Mouse (Mus musculus) testis, postnatal 10 days (tissue): ENCODE data around the gene Rpn2.

Experiments
- DNase-seq: peaks from one replicate; pipeline ENCODE4 v3.0.0; 2021; ENCODE audit warnings: low spot score

Gene Rpn2

DNA sequence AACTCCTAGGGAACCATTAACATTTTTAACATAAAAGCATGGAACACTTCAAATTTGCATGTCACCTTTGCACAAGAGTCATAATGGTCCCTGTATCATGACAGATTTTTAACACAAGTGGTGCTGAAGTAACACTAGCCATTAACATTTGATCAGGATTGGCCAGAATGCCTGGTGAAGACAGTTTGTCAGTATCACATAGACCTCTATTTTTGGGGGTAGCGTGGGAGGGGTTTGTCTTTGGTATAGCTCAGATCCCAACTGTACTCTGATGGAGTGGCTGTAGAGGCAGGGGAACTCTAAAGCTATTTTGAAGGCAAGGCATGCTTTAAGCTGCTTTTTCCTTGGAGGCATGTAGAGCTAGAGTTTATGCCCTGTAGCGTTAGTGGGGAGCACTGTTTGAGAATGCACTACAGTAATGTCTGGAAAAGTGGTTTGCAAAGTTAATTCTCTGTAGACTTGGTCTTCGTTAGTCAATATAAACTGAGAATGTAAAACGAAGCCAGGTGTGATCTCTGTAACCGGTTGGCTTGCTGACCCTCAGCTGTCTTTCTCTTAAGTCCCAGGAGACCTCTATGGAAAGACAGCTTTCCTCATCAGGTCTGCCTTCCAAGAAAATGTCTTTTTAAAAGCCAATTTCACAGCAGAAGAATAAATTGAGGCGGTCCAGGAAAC is 32.3 kb downstream of the Rpn2 start:
- no peak for DNase-seq

DNA sequence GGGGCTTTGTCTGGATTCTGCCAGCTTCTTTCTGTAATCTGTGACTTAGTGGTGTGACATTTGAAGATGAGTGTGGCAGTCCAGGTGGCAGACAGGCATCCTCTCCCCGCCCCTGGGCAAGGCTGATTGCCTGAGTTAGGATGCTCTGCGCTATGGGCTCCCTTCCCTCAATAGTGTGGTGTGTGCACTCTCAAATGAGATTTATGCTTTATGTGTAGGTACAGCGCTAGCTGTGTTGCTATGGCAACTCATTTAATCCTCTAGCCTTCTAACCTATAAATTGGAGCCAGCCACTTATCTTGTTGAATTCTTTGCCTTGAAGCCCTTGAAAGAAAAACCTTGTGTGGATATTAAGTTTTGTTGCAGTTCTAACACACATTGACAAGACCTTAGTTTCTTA is 34.9 kb downstream of the Rpn2 start:
- no peak for DNase-seq

DNA sequence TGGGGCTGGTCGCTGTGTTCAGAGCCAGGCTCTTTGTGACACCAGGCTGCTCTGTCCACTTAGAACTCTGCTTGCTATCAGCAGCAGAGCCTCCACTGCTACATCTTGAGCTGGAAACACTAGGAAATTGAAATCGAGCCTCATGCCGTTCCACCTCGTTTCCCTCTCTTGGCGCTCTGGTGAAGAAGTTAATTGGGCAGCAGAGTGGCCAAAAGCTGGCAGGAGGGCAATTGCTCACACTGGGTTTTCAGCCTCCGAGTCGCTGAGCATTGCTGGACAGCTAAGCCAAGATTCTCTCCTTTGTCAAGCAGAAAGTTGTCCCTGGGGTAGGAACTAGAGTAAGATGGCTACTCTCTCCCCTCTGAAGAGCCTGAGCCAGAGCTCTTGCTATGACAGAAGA is 35.5 kb downstream of the Rpn2 start:
- no peak for DNase-seq

GRCm38 (mm10) chr2:157315486-157315885 is 36.7 kb downstream of the Rpn2 start:
- no peak for DNase-seq

DNA sequence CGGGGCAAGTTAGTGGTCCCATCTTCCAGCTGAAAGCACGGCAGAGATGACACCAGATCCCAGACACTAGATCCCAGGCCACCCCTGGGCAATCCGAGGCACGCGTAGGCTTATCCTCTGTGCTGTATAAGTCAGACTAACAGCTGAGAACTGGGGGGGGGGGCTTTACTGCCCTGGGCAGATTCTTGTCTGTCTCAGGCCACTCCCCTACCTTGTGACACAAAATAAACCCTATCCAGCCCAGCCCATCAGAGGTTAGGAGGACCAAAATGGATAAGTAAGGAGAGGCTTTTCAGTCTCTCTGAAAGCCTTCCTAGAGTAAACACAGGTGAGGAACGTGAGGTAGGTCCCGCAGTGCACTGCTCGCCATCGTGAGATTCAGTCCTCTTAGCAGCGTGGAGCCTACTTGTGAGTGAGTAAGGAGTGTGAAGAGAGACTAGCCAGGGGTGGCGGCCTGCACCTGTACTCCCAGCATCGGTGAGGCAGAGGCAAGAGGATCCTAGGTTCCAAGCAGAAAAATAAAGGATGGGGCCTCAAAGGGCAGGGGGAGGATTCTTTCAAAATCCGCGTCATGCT is 37.6 kb downstream of the Rpn2 start:
- DNase-seq: no peak

DNA sequence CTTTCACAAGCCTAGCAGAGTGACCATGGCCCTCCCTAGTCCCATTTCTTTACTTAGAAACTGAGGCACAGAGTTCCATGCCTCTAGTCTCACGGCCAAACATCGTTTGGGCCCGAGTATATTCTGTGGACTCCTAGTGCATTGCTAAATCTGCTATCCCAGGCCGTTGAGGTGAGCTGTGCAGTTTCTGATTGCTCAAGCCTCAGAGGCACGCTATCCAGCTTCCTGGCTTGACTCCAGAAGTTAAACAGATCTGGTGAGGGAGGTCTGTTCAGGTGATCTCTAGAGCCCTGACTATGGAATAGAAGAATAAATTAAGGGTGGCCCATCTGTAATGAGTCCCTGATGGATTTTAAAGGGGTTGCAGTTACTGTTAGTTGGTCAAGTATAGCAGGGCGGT is 38.4 kb downstream of the Rpn2 start:
- no peak for DNase-seq

GRCm38 (mm10) chr2:157320135-157320534 is 41.3 kb downstream of the Rpn2 start:
- DNase-seq: no peak

GRCm38 (mm10) chr2:157320886-157321285 is 42.1 kb downstream of the Rpn2 start:
- DNase-seq: no peak

GRCm38 (mm10) chr2:157322029-157322766 is 43.4 kb downstream of the Rpn2 start:
- DNase-seq: no peak

DNA sequence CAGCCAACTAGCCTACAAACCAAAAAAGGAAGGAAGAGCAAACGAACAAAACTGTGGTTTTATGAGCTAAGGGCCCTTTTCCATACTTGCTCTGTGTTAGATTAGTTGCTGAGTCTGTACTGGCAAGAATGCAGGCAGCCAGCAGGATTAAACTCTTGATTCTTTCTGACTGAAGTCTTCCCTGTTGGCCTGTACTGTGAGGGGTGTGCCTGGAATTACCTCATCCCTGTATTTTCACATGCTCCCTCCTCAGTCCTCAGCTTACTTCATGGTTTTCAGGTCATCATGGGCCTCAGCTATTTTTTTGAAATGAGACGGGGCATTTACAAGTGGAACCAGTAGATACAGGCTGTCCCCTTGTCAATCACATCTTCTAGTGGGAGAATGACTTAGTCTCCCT is 46.4 kb downstream of the Rpn2 start:
- DNase-seq: no peak

DNA sequence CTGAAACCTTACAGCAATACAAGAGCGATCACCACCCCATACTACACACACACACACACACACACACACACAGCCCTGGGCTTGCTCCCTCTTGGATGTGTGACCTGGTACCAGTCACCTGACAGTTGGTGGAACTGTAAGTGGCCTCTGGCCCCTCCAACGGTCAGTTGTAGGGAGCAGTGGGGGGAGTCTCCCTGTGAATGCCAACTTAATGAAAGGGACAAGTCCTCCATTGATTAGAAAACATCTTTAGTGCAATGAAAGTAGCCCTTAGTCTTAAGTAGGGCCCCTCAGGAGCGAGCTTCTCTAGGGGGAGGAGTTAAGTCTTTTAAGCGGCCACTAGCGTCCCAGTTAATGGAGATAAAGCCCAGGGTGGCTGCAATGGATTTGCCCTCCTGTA is 49.3 kb downstream of the Rpn2 start:
- DNase-seq: no peak

GRCm38 (mm10) chr2:157328570-157328969 is 49.8 kb downstream of the Rpn2 start:
- DNase-seq: no peak

- no peak for DNase-seq
Observed at GRCm38 (mm10) chr2:157332059-157332458, 53.2 kb downstream of the Rpn2 start.

DNA sequence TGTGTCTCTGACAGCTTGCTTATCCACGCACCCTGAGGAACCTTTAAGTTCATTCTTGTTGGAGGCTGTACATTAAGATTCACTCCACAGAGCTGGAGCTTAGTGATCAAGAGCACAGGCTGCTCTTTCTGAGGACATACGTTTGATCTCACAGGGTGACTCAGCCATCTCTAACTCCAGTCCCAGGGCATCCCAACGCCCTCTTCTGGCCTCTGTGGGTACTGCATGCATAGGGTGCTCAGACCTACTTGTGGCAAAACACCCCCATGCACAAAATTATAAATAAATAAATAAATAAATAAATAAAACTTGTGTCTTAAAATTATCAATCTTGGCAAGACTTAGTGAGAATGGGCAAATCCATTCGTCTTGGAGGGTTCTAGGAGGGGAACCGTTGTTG is 59.8 kb downstream of the Rpn2 start:
- peak; percentile 84 for DNase-seq

- DNase-seq: no peak
Observed at GRCm38 (mm10) chr2:157339532-157339931, 60.7 kb downstream of the Rpn2 start.

DNA sequence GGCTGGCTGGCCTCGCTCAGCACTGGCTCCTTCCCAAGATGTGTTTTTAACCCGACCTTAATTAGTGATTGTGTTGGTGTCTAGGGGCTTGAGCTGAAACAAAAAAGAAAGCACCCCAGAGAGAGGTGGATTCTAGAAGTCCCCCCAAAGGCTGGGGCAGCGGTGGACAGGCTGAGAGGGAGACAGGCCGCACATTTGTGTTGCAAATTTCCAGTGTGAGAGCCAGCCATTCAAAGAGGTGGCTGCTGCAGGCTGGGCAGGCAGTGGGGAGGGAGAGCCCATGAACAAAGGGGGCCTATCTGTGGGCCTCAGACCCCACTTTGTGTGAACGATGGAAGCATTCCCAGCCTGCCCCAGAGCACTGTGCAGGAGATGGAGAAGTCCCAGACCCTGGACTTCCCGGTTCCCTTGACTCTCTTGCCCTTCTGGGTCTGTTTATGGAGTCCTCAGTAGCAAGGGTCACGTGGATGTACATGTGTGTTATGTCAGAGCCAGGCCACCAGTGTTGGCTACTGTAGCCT is 61.5 kb downstream of the Rpn2 start:
- DNase-seq: no peak

GRCm38 (mm10) chr2:157341554-157342270 is 62.9 kb downstream of the Rpn2 start:
- peak; percentile 88 for DNase-seq

DNA sequence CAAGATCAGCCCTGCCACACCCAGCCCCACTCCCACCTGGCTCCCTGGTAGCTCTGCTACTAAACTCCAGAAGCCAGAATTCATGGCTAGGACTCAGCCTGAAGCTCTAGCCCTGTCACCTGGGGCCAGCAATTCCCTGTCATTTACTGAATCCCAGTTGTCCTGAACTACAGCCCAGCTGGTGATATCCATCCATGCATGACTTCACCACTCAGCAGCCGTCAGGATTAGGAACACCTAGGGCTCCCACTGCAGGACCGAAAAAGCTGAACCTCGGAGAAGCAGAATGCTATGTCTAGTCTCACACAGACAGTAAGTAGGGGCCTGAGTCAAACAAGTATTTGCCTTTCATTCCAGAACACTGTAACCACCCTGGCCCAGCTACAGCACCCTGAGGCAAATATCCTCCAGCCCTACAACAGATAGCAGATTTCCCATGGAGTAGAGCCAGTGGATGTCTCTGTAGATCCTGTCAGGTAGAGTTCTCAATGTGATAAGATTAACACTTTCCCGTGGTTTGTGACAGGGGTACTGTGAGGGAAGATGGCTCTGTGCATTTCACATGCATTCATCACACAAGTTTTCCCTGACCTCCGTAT is 63.6 kb downstream of the Rpn2 start:
- DNase-seq: no peak

DNA sequence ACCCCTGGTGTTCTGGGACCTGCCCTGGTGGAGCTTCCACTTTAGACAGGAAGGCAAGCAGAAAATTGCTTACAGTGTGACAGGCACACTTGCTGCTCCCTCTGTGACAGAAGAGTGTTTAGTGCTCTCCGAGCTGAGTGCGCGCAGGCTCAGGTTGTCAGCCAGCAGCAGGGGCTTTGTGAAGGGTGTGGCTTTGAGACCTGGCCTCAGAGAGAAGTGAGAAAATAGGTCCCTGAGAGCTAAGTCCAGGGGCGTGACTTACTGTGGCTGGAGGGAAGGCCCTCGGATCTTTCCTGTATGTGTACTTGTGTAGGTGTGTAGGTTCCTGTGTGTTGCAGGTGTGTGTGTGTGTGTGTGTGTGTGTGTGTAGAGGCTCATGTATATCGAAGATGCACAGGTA is 64.5 kb downstream of the Rpn2 start:
- DNase-seq: no peak

DNA sequence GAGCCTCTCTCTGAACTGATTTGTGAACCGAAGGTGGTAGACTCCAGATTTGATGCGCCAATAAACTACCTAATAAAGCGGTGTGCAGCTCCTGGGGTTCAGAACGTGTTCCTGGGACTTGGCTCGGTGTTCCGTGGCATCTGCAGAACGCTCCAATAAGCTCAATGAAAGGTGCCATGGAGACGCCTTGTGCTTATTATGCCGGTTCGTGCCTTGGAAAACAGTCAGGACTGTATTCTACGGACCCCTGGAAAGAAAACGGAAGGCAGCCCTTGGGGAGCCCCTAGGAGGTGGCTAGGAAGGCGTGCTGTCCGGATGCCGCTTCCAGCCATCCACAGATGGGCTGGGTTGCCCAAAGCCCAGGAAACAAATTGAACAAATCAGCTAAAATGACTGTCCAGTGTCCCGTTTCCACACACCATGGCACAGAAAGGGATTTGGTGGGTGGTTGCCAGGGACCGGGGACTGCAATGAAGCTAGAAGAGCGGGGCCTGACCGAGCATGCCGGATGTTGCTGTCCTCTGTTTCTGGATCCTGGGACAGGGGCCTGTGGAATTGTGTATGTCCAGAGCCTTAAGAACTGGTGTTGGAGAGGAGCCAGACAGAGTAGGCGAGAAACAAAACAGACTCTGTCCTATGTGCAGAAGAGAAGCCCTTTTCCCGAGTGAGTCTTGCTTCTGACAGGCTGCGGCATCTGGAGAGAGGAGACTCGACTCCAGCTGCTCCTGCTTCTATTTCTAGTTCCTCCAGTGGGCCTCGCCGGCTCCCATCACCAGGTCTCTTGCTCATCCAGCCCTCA is 68.7 kb downstream of the Rpn2 start, which contains the start of gene Ghrh:
Gene Ghrh (minus strand): TSS at position 146 of the 799 bp plus-strand sequence.
- no peak for DNase-seq

- no peak for DNase-seq
Observed at GRCm38 (mm10) chr2:157349121-157349778, 70.4 kb downstream of the Rpn2 start.
